Mouse (Mus musculus) small intestine, adult 2 months (tissue): ENCODE results near the gene Rbm5. TPM values are rescaled to one million over a fixed set of nuclear protein-coding genes. Genes with fewer than 3 reads are reported as not detected.

Source experiments
- H3K27ac ChIP-seq: fragments of 200-500 bp; 2 replicates; pipeline ENCODE4 v1.5.1; 2012; ENCODE audit warnings: low read depth, low read length, control low read depth, inconsistent platforms; ENCODE audit not compliant: insufficient read depth
- H3K27me3 ChIP-seq: fragments of 200-500 bp; 2 replicates; pipeline ENCODE4 v1.6.1; 2012; ENCODE audit warnings: mild to moderate bottlenecking, moderate library complexity, low read length, inconsistent platforms; ENCODE audit not compliant: control insufficient read depth, insufficient read depth
- H3K36me3 ChIP-seq: fragments of 200-500 bp; 2 replicates; pipeline ENCODE4 v1.6.1; 2012; ENCODE audit warnings: mild to moderate bottlenecking, low read length, control low read depth, inconsistent platforms; ENCODE audit not compliant: control insufficient read depth, insufficient read depth
- H3K4me1 ChIP-seq: fragments of 200-500 bp; 2 replicates; pipeline ENCODE4 v1.6.1; 2012; ENCODE audit warnings: low read length, inconsistent platforms, mixed read lengths; ENCODE audit not compliant: control insufficient read depth, insufficient read depth, insufficient read length
- H3K4me3 ChIP-seq: fragments of 200-500 bp; 2 replicates; pipeline ENCODE4 v1.5.1; 2012; ENCODE audit warnings: low read depth, mild to moderate bottlenecking, control low read depth, inconsistent platforms, low read length, moderate library complexity
- CTCF ChIP-seq: fragments of 200-500 bp; IDR thresholded peaks from 2 replicates; pipeline ENCODE4 v1.5.1; 2012; ENCODE audit warnings: low read depth, mild to moderate bottlenecking, control low read depth, inconsistent platforms, low read length, moderate library complexity, mixed read lengths; ENCODE audit not compliant: insufficient replicate concordance, insufficient read length; ENCODE audit errors: extremely low read depth
- POLR2A ChIP-seq: fragments of 200-500 bp; IDR thresholded peaks from 2 replicates; pipeline ENCODE4 v1.6.1; 2012; ENCODE audit warnings: low read depth, mild to moderate bottlenecking, control low read depth, inconsistent platforms, low read length, moderate library complexity
- WGBS: fragments of 180-500 bp; shearing (Covaris S2); methylation state at CpG from one replicate; pipeline ENCODE4 v1.1.7; 2018; 5-methylcytosine and 5-hydroxymethylcytosine counted together
- polyA plus RNA-seq: library from polyadenylated mRNA; depleted of rRNA; stranded (reverse); fragments of >200 nt; gene quantifications from 2 replicates; pipeline ENCODE4 v1.2.3, GENCODE M21; 2012

Gene Rbm5
- polyA plus RNA-seq, 1 experiment = 48.9 TPM

DNA sequence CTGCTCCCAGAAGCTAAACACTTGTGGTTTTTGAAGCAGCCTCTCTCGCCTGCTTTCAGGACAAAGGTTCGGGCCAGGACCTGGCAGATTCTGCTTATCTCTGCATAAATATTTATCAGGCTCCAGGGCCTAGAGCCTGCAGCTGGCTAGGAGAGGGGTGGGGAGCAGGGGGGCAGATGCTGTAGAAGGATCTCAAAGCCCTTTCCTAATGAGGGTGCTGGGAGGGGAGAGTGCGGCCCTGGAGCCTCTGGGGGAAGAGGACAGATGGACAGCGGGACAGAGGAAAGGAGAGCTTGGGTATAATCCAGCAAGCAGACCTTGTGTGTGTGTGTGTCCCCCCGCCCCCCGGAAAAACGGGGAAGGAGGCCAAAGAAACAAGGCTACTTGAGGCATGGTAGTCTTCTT, 36.2 kb downstream of the Rbm5 start:
- peaks cover 3% of the 10 kb centered on the region; the same call in 1 of the 2 replicates for H3K36me3 ChIP-seq
- H3K4me1 ChIP-seq = 0 out of 2 replicates have a peak, but pooled peaks cover 2% of the 10 kb centered on the region
- H3K4me3 ChIP-seq = no peak overlapping the region
- peaks cover 9% of the 10 kb centered on the region; the same call in 1 of the 2 replicates for H3K27me3 ChIP-seq
- no peak overlapping the region for H3K27ac ChIP-seq
- TF ChIP-seq POLR2A (no peak), CTCF (no peak)
- 47% methylated on average over 7 of the region's 7 CpGs for WGBS

DNA sequence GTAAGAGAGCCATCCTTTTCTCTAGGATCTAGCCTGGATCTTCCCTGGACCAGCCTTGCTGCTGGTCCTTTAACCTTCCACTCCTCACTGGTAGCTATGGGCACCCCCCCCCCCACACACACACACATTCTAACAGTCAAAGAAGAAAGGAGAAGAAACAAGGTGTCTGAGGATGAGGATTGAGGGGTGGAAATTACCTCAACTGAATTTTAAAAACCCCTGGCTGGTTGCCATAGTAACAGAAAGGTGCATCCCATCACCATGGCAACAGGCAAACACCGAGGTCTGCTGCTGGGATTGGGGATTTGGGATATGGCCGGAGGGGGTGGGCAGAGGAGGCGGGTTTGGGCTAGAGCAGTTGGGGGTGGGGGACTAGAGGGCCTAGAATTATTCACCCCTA, 41.1 kb downstream of the Rbm5 start:
- 86% methylated on average over 3 of the region's 3 CpGs for WGBS
- H3K27ac ChIP-seq = no peak overlapping the region
- no peak for TF ChIP-seq CTCF
- no peak for TF ChIP-seq POLR2A

DNA sequence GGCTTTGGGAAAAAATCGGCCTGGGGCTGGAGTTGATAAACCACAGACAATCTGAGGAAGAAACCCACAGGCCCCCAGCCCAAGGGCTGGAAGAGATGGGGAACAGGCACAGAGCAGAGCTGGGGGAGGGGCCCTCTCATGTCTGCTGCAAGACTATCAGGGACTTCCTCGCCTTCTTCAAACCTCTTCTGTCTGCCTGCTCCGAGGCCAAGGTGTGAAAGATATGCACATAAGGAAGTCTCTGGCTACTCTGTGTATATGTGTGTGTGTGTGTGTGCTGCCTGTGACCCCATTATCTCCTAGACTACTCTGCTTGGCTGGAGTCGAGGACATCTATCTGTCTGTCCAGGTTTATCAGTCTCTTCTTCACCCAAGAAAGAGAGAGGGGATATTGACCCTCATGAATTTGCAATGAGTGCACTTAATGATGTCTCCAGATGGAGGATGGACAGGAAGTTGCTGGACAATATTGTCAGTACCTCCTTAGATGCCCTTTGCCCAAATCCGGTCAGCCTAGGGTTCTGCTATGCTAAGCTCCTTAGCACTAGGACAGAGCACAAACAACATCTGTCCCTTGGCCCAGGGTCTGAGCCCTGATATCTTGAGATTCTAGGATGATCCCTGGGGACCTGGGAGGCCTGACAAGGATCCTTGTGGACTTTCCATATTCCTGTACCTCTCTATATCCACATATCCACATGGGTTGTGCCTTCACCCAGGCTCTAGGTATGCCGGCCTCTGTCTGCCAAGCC, 41.7 kb downstream of the Rbm5 start:
- no peaks in the 10 kb centered on the region for H3K27me3 ChIP-seq
- H3K4me3 ChIP-seq = no peak overlapping the region
- no peak overlapping the region for H3K27ac ChIP-seq
- TF ChIP-seq CTCF = no peak
- TF ChIP-seq POLR2A = no peak
- 69% methylated on average over 6 of the region's 6 CpGs for WGBS
- peaks cover 13% of the 10 kb centered on the region for H3K4me1 ChIP-seq
- no peaks in the 10 kb centered on the region for H3K36me3 ChIP-seq

More for the DNA sequence above, 41.1 kb downstream of the Rbm5 start:
- Histone ChIP-seq H3K27me3 (no peaks in the 10 kb centered on the region; the same call in 1 of the 2 replicates), H3K4me3 (no peak overlapping the region), H3K36me3 (no peaks in the 10 kb centered on the region), H3K4me1 (peaks cover 8% of the 10 kb centered on the region)

DNA sequence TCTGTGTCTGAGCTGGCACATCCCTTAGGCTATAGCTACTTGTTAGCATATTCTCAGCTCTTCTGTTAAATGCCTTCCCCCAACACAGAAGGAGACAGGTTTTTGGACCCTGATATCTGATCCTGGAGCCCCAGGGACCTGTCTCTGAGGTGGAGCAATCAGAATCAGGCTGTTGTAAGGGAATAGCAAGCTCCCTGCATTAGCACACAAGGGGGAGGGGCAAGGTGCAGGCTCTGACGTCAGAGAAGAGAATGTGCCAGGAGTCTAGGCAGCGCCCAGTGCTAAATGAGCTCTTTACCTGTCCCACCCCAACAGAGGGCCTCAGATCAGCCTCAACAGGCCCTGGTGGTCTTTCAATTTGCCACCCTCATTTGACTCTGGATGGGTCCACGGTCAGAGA, 43.8 kb downstream of the Rbm5 start:
- no peaks in the 10 kb centered on the region for H3K36me3 ChIP-seq
- H3K27me3 ChIP-seq = no peaks in the 10 kb centered on the region
- no peak overlapping the region for H3K27ac ChIP-seq
- peaks cover 16% of the 10 kb centered on the region for H3K4me1 ChIP-seq
- TF ChIP-seq POLR2A (no peak), CTCF (no peak)
- H3K4me3 ChIP-seq = no peak overlapping the region
- 47% methylated on average over 3 of the region's 3 CpGs for WGBS

- Histone ChIP-seq H3K27ac (peak overlapping the region; percentile 25; the same call in 1 of the 2 replicates), H3K4me3 (no peak overlapping the region), H3K27me3 (no peaks in the 10 kb centered on the region), H3K36me3 (no peaks in the 10 kb centered on the region), H3K4me1 (peaks cover 16% of the 10 kb centered on the region)
- TF ChIP-seq CTCF (no peak), POLR2A (no peak)
- WGBS = 92% methylated on average over 1 of the region's 1 CpGs
These were observed 46.0 kb downstream of the Rbm5 start for GRCm38 (mm10) chr9:107724796-107725195.

DNA sequence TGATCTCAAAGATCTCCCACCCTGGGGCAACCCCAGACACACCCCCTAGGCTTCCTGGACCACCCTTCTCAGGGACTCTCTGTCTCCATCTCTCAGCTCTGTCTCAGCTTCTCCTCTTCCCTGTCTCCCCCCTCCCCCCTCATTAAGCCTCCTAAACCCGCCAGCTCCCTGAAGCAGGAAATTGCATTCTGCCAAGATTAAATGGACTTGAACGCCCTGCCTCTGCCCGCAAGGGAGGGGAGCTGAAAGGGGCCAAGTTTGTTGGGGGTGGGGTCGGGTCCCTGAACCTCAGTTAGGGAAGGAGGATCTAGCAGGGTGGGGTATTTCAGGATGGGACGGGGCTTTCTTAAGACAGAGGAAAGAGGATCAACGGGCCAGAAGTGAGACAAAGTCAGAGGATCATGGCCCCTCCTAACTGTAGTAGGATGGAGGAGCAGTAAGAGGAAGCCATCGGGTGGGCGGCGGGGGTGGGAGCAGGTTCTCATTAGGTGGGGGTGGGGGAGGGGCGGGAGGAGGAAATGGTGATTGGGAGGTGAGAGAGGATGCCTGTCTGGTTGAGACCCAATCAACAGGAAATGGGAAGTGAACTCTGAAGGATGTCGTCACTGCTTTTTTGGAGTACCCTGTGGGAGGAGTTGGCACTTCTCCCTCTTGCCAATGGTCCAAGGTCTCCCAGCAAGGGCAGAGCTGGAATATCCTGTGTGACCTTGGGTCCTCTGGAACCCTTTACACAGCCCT, 46.8 kb downstream of the Rbm5 start:
- H3K4me3 ChIP-seq = no peak overlapping the region
- no peaks in the 10 kb centered on the region for H3K36me3 ChIP-seq
- TF ChIP-seq POLR2A = no peak
- no peak for TF ChIP-seq CTCF
- H3K27me3 ChIP-seq = no peaks in the 10 kb centered on the region
- peak overlapping the region; percentile 25; the same call in 1 of the 2 replicates for H3K27ac ChIP-seq
- H3K4me1 ChIP-seq = peaks cover 16% of the 10 kb centered on the region
- 2% methylated on average over 11 of the region's 11 CpGs for WGBS

DNA sequence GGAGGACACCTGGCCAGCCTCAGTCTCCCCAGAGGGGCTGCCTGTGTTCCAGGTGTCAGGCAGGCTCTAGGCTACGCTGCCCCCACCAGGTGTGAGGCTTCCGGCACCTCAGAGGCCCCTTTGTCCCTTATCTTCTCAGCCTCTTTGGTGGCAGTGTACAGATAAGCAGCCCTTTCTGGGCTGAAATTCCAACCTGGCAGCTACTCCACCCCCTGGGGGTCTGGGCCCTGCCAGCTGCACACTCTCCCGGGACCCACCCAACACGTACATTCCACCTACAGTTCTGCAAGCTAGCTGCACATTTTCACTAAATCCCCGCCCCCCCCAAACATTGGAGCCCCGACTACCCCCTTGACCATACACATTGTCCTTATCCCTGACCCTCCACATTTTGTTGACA, 47.5 kb downstream of the Rbm5 start:
- WGBS = 22% methylated on average over 6 of the region's 6 CpGs
- Histone ChIP-seq H3K36me3 (no peaks in the 10 kb centered on the region), H3K27me3 (no peaks in the 10 kb centered on the region), H3K4me1 (peaks cover 16% of the 10 kb centered on the region), H3K27ac (no peak overlapping the region), H3K4me3 (no peak overlapping the region)
- TF ChIP-seq CTCF = no peak
- TF ChIP-seq POLR2A = no peak
